Mouse (Mus musculus): ENCODE data around the gene Epb41l4b.

The Epb41l4b gene

GRCm38 (mm10) chr4:57153068-57153835, 10.0 kb upstream of the Epb41l4b start:
- DNase-seq (ENCODE audit: low spot score): no peak

GRCm38 (mm10) chr4:57148182-57148581, 4.9 kb upstream of the Epb41l4b start:
- no peak for DNase-seq (ENCODE audit: low spot score)

GRCm38 (mm10) chr4:57142374-57143025, 737 bp downstream of the Epb41l4b start:
- DNase-seq (ENCODE audit: low spot score): no peak

- no peak for DNase-seq (ENCODE audit: low spot score)
These were observed 1.3 kb downstream of the Epb41l4b start for GRCm38 (mm10) chr4:57141908-57142361.

GRCm38 (mm10) chr4:57140992-57141717, 2.1 kb downstream of the Epb41l4b start:
- no peak for DNase-seq (ENCODE audit: low spot score)

GRCm38 (mm10) chr4:57140200-57140799, 2.9 kb downstream of the Epb41l4b start:
- no peak for DNase-seq (ENCODE audit: low spot score)

- no peak for DNase-seq (ENCODE audit: low spot score)
These were observed 3.8 kb downstream of the Epb41l4b start for GRCm38 (mm10) chr4:57139433-57139832.

GRCm38 (mm10) chr4:57138093-57138440, 5.2 kb downstream of the Epb41l4b start:
- no peak for DNase-seq (ENCODE audit: low spot score)

- DNase-seq (ENCODE audit: low spot score): no peak
These were observed 5.7 kb downstream of the Epb41l4b start for GRCm38 (mm10) chr4:57137371-57138092.

GRCm38 (mm10) chr4:57135431-57135830, 7.8 kb downstream of the Epb41l4b start:
- DNase-seq (ENCODE audit: low spot score): no peak

GRCm38 (mm10) chr4:57134554-57134953, 8.7 kb downstream of the Epb41l4b start:
- no peak for DNase-seq (ENCODE audit: low spot score)

GRCm38 (mm10) chr4:57131839-57132238, 11.4 kb downstream of the Epb41l4b start:
- DNase-seq (ENCODE audit: low spot score): no peak

- peak; percentile 84 for DNase-seq (ENCODE audit: low spot score)
These were observed 13.3 kb downstream of the Epb41l4b start for GRCm38 (mm10) chr4:57129718-57130515.

GRCm38 (mm10) chr4:57123003-57123402, 20.2 kb downstream of the Epb41l4b start:
- peak; percentile 38 for DNase-seq (ENCODE audit: low spot score)

- DNase-seq (ENCODE audit: low spot score): no peak
These were observed 21.1 kb downstream of the Epb41l4b start for GRCm38 (mm10) chr4:57122166-57122565.

- peak; percentile 43 for DNase-seq (ENCODE audit: low spot score)
These were observed 22.7 kb downstream of the Epb41l4b start for GRCm38 (mm10) chr4:57120563-57120962.

GRCm38 (mm10) chr4:57119976-57120375, 23.3 kb downstream of the Epb41l4b start:
- no peak for DNase-seq (ENCODE audit: low spot score)

- no peak for DNase-seq (ENCODE audit: low spot score)
These were observed 24.4 kb downstream of the Epb41l4b start for GRCm38 (mm10) chr4:57118883-57119282.

GRCm38 (mm10) chr4:57116278-57116677, 27.0 kb downstream of the Epb41l4b start:
- no peak for DNase-seq (ENCODE audit: low spot score)

- no peak for DNase-seq (ENCODE audit: low spot score)
These were observed 28.3 kb downstream of the Epb41l4b start for GRCm38 (mm10) chr4:57114617-57115592.
